ENCODE assay signal across 9 mouse cellular contexts in genomic region chr2:26534161-26534560, GRCm38 (mm10). TPM values are rescaled to one million over a fixed set of nuclear protein-coding genes. Genes with fewer than 3 reads are reported as not detected.
A peak's percentile ranks its signal among the peaks of the same experiment; 100 is the strongest.
DNase-seq lines count a peak whose midpoint lies in the region; ATAC-seq and TF ChIP-seq lines count a peak whose summit lies in the region.
"Had no signal": no experiment of that assay in that cellular context is flagged by ENCODE, and none has a peak within 500 bp of the region (broad histone marks: within the 10 kb centered on the region; RNA-seq: fewer than 3 reads in every experiment).

No protein-coding gene starts in this region.

- H3K4me3 ChIP-seq in kidney, adult 2 months (ENCODE audit: insufficient read depth, low read depth, low read length) = no peak overlapping the region
- H3K4me3 ChIP-seq in forebrain, embryonic 12.5 days (replicated peaks) = no peak overlapping the region
- no peak overlapping the region for H3K4me3 ChIP-seq in limb, embryonic 10.5 days

- H3K4me1 ChIP-seq in kidney, adult 2 months (ENCODE audit: control insufficient read depth, insufficient read depth, low read length) = 0 out of 2 replicates have a peak, but pooled peaks cover 3% of the 10 kb centered on the region
- H3K4me1 ChIP-seq in forebrain, embryonic 12.5 days = peaks cover 41% of the 10 kb centered on the region
- peaks cover 20% of the 10 kb centered on the region; the same call in 1 of the 2 replicates for H3K4me1 ChIP-seq in limb, embryonic 10.5 days

- no peaks in the 10 kb centered on the region for H3K27me3 ChIP-seq in kidney, adult 2 months (replicated peaks; ENCODE audit: control insufficient read depth, insufficient read depth, low read length)
- H3K27me3 ChIP-seq in forebrain, embryonic 12.5 days = no peaks in the 10 kb centered on the region
- no peaks in the 10 kb centered on the region for H3K27me3 ChIP-seq in limb, embryonic 10.5 days (ENCODE audit: low read depth, poor library complexity, severe bottlenecking)

- TF ChIP-seq POLR2A in kidney, adult 2 months (IDR thresholded peaks at IDR 0.05; ENCODE audit: low read depth, low read length) = no peak

- no peaks in the 10 kb centered on the region for H3K9me3 ChIP-seq in forebrain, embryonic 12.5 days
- H3K9me3 ChIP-seq in limb, embryonic 10.5 days (replicated peaks) = no peaks in the 10 kb centered on the region

- no peak overlapping the region for H3K4me2 ChIP-seq in forebrain, embryonic 12.5 days

- 62% methylated on average over 3 of the region's 3 CpGs for WGBS in kidney, adult 2 months
- 66% methylated on average over 3 of the region's 3 CpGs for WGBS in forebrain, embryonic 12.5 days
- 73% methylated on average over 3 of the region's 3 CpGs for WGBS in limb, embryonic 10.5 days

- no peak for TF ChIP-seq CTCF in kidney, adult 2 months (conservative IDR thresholded peaks at IDR 0.05; ENCODE audit: insufficient read depth, insufficient read length, low read depth, low read length)

- 0 out of 2 replicates have a peak overlapping the region, but pooled peaks have one; percentile 17 for H3K9ac ChIP-seq in forebrain, embryonic 12.5 days

- H3K27ac ChIP-seq in kidney, adult 2 months (ENCODE audit: insufficient read depth, low read depth, low read length) = peak overlapping the region; percentile 18; the same call in 1 of the 2 replicates
- peak overlapping the region; percentile 81 for H3K27ac ChIP-seq in forebrain, embryonic 12.5 days
- H3K27ac ChIP-seq in limb, embryonic 10.5 days = peak overlapping the region; percentile 39

- no peaks in the 10 kb centered on the region for H3K36me3 ChIP-seq in kidney, adult 2 months (ENCODE audit: control insufficient read depth, insufficient read depth, low read length)
- H3K36me3 ChIP-seq in forebrain, embryonic 12.5 days (replicated peaks) = no peaks in the 10 kb centered on the region
- H3K36me3 ChIP-seq in limb, embryonic 10.5 days = no peaks in the 10 kb centered on the region

- ATAC-seq in forebrain, embryonic 12.5 days (ENCODE audit: low FRiP score) = no peak
- ATAC-seq in inflammation-experienced regulatory T-cells, adult 6 months = no peak

- DNase-seq in kidney, adult 2 months = no peak
- DNase-seq in kidney, postnatal 36 days = no peak
- peak; percentile 82 for DNase-seq in 416B (ENCODE audit: low read depth)
- DNase-seq in limb, embryonic 10.5 days (ENCODE audit: low spot score) = no peak
- DNase-seq in thymus, postnatal 0 days (ENCODE audit: low spot score) = no peak
- DNase-seq in cerebellum, adult 9-10 months = no peak

RNA-seq across cellular contexts. Expression of gene Notch1, which starts 17.7 kb away (rescaled TPM):
- 16.1 and 17.7 TPM in 2 replicates for polyA plus RNA-seq in kidney, adult 2 months (2012; rRNA removed)
- polyA plus RNA-seq in forebrain, embryonic 12.5 days (2016; fragmentation: Nextera tagmentation; extraction: Ambion mirVana) = 49.5 and 61.8 TPM in 2 replicates
- polyA plus RNA-seq in limb, embryonic 10.5 days (2016; fragmentation: Nextera tagmentation; extraction: Ambion mirVana) = 8.5 and 11.8 TPM in 2 replicates
- 10 to 100 TPM; 24.9 to 41.2 (median 27.0) TPM for polyA plus RNA-seq in inflammation-experienced regulatory T-cells, adult 6 months (2017; shearing (Covaris generic))
- polyA plus RNA-seq in thymus, postnatal 0 days (2015; fragmentation: Nextera tagmentation; extraction: Ambion mirVana) = 44.3 and 54.9 TPM in 2 replicates

RNA-seq across cellular contexts. Expression of gene Egfl7, which starts 45.7 kb away (rescaled TPM):
- polyA plus RNA-seq in kidney, adult 2 months (2012; rRNA removed) = 297 and 304 TPM in 2 replicates
- 47.9 and 54.9 TPM in 2 replicates for polyA plus RNA-seq in forebrain, embryonic 12.5 days (2016; fragmentation: Nextera tagmentation; extraction: Ambion mirVana)
- polyA plus RNA-seq in limb, embryonic 10.5 days (2016; fragmentation: Nextera tagmentation; extraction: Ambion mirVana) = 96.5 and 97.2 TPM in 2 replicates
- 1 to 10 TPM in 2 of 3 experiments, not detected in 1; 1.7 to 2.3 TPM for polyA plus RNA-seq in inflammation-experienced regulatory T-cells, adult 6 months (2017; shearing (Covaris generic))
- polyA plus RNA-seq in thymus, postnatal 0 days (2015; fragmentation: Nextera tagmentation; extraction: Ambion mirVana) = 43.6 and 50.0 TPM in 2 replicates

RNA-seq across cellular contexts. Expression of gene Gm20532, which starts 52.3 kb away (rescaled TPM):
- polyA plus RNA-seq in kidney, adult 2 months (2012; rRNA removed) = not detected in 2 replicates
- not detected in 2 replicates for polyA plus RNA-seq in forebrain, embryonic 12.5 days (2016; fragmentation: Nextera tagmentation; extraction: Ambion mirVana)
- not detected in 2 replicates for polyA plus RNA-seq in limb, embryonic 10.5 days (2016; fragmentation: Nextera tagmentation; extraction: Ambion mirVana)
- polyA plus RNA-seq in inflammation-experienced regulatory T-cells, adult 6 months (2017; shearing (Covaris generic)) = not detected
- polyA plus RNA-seq in thymus, postnatal 0 days (2015; fragmentation: Nextera tagmentation; extraction: Ambion mirVana) = not detected in 2 replicates
- polyA plus RNA-seq: small intestine, adult 2 months had no signal

Comparison
In these comparisons a context has a peak if more than half of its experiments do, and no peak if none do; other contexts are left out.
1. H3K27ac ChIP-seq: peak in every context shown above with its lines; median percentile 81 in forebrain, embryonic 12.5 days; 39 in limb, embryonic 10.5 days; 18 in kidney, adult 2 months.
2. RNA of gene Egfl7, which starts 45.7 kb away (polyA plus RNA-seq): 297 to 304 TPM in kidney, adult 2 months, 96.5 to 97.2 TPM in limb, embryonic 10.5 days, 47.9 to 54.9 TPM in forebrain, embryonic 12.5 days and 43.6 to 50.0 TPM in thymus, postnatal 0 days; 1.7 to 2.3 TPM in inflammation-experienced regulatory T-cells, adult 6 months; every median in the first group is over 10 times any median in the second.